Mouse (Mus musculus) kidney, postnatal 10 days (tissue): ENCODE measurements around the gene Adnp.
A peak's percentile ranks its signal among the peaks of the same experiment; 100 is the strongest.

Experiments used
- DNase-seq: peaks from one replicate; pipeline ENCODE4 v3.0.0; 2021; ENCODE audit warnings: mixed read lengths

Adnp gene

GRCm38 (mm10) chr2:168155666-168156065, 51.2 kb downstream of the Adnp start:
- DNase-seq = no peak

GRCm38 (mm10) chr2:168154090-168154881, 52.6 kb downstream of the Adnp start:
- DNase-seq = peak; percentile 93

GRCm38 (mm10) chr2:168149241-168149640, 57.7 kb downstream of the Adnp start:
- DNase-seq = no peak

- DNase-seq = peak; percentile 80
These were observed 59.0 kb downstream of the Adnp start for GRCm38 (mm10) chr2:168147722-168148432.

- DNase-seq = no peak
These were observed 61.5 kb downstream of the Adnp start for GRCm38 (mm10) chr2:168145437-168145836.

- DNase-seq = no peak
These were observed 63.1 kb downstream of the Adnp start for GRCm38 (mm10) chr2:168143794-168144193.

GRCm38 (mm10) chr2:168137161-168137560, 69.8 kb downstream of the Adnp start:
- no peak for DNase-seq
